Mouse (Mus musculus): ENCODE data around the gene Zfp654. TPM values are rescaled to one million over a fixed set of nuclear protein-coding genes. Genes with fewer than 3 reads are reported as not detected.

Zfp654 gene
- total RNA-seq, 1 experiment from 2014 or later = 19.3 TPM

DNA sequence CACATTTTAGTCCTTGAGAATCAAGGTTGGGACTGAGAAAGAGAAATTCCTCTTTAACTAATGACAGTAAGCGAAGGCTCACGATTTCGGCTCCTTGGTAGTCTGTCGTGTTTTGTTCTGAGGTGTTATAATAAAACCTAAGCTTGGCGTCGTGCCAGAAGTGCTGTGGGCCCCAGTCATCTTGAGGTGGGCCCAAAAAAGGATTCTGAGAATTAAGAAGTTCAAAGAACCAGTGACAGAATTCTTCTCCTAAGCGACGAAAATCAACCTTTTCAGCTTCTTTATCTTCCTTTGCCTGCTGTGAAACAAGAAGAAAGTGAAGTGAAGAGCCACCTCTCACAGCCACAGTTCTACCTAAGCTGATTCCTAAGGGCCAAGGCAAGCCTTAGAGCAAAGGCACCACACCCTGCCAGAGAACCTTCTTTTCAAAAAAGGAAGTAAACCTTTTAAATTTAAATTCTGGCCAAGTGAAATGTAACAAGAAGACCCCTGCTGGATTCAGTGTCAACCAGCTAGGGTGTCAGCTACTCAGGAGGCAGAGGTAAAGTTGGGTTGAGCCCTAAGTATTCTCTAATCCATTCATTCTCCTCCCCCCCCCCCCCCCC lies 84.7 kb downstream of the Zfp654 start:
- DNase-seq = no peak

DNA sequence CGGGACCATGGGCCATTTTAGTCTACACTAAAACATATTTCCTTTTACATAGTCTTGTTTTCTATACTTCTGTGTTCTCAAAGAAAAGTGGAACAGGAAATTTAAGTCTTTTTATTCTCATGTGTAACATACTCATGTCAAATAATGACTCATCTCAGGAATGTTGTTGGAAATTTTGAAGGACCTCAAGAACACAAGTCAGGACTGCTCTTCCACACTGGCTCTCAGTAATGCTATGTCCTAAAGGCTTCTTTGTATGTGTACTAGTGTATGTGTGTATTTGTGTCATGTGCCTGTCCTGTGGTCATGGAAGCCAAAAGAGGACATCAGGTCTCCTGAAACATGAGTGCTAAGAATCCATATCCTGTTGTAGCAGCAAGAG lies 92.2 kb downstream of the Zfp654 start:
- DNase-seq = no peak

DNA sequence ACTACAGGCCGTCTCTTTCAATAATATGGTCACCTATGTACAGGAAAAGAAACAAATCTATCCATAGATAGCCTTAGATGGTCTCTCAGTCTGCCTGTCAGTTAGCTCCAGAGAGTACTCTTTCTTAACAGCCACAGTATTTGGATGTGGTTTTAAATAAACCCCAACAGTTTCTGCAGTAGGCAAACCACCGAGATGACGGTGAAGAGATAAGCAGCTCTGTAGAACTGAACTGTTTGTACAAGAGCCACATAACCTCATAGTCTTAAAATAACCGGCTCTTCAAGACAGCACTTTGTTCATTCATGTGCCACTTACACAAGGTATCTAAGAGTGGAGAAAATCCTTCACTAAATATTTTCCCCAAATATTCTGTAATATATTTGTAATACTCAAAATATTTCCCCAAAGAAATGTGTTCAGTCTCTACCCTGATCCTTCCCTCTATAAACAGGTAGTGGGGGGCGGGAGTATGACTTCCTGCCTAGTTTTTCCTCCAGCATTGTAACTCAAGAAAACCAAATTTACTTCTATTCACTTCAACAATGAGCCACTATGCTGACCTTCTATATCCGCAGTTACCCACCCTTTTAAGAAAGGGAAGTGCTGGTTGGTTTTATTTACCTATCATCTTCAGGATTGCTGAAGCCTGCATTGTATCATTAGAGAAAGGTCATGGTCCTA lies 92.7 kb downstream of the Zfp654 start:
- no peak for DNase-seq

DNA sequence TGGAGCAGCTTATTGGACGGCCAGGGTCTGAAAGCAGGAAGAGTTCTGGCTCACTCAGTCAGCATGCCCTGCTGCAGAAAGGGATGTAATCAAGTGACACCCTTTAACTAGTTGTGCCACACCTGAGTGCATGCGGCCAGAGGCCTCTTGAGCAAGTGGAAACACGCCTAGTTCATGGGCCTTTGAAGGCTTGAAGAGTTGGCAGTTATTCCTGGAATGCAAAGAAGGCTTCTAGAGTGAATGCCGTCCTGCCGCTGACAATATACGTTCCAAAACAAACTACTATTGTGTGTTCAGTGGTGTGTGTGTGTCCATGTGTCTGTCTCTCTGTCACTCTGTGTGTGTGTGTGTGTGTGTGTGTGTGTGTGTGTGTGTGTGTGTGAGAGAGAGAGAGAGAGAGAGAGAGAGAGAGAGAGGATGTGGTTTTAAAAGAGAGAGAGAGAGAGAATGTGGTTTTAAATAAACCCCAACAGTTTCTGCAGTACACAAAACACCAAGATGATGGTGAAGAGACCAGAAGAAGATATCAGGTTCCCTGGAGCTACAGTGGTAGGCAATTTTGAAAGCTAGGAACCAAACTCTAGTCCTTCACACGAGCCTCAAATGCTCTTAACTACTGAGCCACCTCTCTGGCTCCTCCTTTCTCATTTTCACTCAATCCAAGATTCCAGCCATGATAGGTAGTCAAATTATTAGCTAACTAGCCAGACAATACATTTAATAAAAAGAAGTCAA lies 93.6 kb downstream of the Zfp654 start:
- no peak for DNase-seq

DNA sequence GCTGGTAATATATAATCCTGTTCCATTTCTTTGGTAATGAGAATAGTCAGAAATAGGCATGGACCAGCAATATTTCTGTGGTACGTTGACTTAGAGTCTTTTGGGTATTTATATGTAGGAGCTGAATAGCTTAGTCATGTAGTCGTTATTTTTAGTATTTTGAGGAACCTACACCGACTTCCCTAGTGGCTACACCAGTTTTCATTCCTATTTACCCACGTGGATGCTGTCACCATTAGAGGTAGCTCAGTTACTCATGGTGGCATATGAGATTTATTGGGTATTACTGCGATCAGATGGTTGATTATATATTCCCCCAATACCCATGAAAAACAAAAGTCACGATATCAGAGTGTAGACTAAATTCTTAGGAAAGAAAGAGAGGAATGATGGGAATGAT lies 95.1 kb downstream of the Zfp654 start:
- no peak for DNase-seq

DNA sequence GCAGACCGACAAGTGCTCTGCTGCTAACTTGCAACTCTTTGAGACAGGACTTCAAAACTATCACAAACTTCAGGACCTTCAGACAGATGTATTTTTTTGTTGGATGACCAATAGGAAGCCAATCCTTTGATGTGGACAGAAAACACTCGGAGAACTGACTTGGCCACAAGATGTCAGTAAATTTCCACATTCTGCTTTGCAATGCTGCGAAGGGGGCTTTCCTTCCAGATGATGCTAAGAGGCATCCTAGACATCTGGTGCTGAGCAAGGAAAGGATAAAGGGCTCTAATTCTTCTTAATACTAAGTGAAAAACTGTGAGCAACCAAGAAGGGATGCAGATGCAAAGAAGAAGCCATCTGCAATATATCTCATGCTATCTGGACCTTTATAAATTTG lies 96.7 kb downstream of the Zfp654 start:
- peak; percentile 41 for DNase-seq

DNA sequence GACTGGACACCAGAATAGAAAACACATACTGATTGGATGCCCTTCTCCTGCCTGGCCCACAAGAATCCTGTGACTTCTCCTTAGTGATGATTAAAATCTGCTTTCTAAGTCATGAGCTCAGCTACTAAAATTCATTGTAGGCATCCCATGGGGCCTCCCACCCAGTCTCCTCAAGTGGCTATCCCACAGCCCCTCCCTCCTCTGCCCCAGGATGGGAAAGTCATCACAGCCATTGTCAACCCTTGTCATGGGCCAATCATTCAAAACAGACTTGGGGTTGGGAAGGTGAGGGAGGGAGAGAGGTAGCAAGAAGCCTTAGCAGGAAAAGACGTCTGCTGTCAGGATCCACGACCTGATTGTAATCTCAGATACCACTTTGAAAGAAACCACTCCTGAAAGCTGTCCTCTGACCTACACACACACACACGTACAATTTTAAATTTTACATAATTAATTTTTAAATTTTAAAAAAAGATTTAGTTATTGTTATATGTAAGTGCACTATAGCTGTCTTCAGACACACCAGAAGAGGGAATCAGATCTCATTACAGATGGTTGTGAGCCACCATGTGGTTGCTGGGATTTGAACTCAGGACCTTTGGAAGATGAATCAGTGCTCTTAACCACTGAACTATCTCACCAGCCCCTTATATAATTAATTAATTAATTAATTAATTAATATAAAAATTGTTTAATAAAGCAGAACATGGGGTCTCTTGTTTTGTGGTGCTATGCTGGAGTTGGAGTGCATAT lies 97.3 kb downstream of the Zfp654 start:
- no peak for DNase-seq

DNA sequence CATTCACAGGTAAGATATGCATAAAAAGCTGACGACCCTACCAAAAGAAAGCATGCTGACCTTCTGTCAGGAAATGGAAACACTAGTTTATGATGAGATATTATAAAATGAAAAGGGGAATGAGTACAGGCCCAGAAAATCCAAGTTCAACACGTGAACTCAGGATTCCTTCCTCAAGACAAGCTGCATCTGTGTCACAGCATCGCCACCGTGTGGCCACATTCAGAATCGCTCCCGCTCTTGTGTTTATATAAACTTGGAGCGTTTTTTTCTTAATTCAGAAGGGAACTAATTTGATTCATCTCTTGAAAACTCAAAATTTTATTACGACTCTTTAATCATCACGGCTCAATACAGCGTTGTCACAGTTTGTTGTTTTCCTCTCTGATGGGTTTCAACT lies 103.2 kb downstream of the Zfp654 start:
- peak; percentile 75 for DNase-seq

DNA sequence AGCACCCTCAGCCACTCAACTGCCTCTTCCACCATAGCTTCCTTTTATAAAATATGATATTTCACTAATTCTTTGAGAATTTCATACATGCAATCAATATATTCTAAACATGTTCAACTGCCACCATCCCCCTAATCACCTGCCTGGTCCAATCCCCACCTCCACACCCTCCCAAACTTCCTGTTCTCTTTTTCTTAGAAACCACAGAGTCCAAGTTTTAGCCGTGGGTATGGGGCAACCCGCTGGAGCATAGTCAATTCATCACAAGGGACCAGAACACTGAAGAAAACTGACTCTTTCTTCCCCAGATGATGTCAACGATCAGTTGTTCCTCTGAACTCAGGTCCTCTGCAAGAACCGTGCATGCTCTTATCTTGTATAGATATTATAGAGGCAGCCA lies 106.4 kb downstream of the Zfp654 start:
- DNase-seq = no peak

DNA sequence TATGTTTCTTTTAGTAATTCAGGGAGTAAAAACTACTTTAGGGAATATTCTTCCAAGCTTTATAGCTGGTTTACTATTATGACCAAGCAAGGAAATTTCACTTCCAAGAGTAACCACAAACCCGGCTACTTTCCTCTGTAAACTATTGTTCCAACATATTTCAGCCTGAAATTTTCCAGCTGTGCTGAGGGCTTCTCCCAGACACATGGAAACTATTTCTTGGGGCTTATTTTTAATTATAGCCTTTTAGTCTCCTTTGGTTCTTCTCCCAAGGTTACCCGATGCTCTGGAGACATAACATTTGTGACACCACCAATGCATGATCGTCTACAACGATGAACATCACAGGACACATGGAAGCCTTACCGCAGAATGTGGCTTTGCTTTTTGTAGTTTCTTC lies 114.2 kb downstream of the Zfp654 start:
- DNase-seq = no peak

Other genes starting within 250 kb of the Zfp654 start
- not detected in 2 replicates for gene Csnka2ip, start 249.2 kb downstream of the Zfp654 start, total RNA-seq (2021)
- 35.9 and 39.9 TPM in 2 replicates for gene 4930453N24Rik, start 80.5 kb downstream of the Zfp654 start, total RNA-seq (2021)
- gene Cggbp1, start 344 bp upstream of the Zfp654 start, total RNA-seq (2021) = 126 and 131 TPM in 2 replicates